Mouse (Mus musculus): ENCODE measurements around the gene Ubqln4. TPM values are rescaled to one million over a fixed set of nuclear protein-coding genes. Genes with fewer than 3 reads are reported as not detected.

The Ubqln4 gene
- polyA plus RNA-seq, 1 experiment: 94.4 TPM

DNA sequence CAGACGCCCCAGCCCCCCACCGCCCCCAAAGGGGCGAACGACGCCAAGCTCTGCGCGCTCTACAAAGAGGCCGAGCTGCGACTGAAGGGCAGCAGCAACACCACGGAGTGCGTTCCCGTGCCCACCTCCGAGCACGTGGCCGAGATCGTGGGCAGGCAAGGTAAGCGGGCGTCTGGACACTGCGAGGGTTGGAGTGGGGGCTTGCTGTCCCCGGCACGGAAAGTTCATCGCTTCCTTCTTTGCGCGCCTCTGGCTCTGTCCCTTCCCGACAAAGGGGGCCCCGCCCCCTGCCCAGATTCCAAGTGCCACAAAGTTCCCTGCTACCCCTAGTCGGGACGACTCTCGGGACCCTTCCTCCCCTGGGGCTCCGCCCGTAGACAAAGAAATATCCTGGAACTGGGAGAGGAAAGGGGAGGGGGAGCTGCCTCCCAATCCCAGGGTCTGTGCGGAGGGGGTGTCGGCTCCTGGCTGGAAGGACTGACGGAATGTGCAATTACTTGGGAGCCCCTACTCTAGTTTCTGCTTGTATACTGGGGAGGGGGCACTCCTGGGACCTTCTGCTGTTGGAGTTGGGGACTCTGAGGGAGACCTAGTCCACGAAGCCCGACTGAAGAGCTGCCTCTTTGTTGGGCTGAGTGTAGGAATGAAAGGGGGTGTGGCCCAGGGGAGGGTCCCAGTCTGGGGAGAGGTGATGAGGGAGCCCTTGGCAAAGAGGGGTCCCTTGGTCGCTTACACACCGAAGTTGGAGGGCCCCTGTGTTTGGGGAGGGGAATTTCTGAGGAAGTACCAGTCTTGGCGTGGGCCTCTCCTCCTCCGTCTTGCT lies 20.7 kb upstream of the Ubqln4 start:
- no peak for TF ChIP-seq GATA1 (IDR thresholded peaks at IDR 0.05; ENCODE audit: low read length)

DNA sequence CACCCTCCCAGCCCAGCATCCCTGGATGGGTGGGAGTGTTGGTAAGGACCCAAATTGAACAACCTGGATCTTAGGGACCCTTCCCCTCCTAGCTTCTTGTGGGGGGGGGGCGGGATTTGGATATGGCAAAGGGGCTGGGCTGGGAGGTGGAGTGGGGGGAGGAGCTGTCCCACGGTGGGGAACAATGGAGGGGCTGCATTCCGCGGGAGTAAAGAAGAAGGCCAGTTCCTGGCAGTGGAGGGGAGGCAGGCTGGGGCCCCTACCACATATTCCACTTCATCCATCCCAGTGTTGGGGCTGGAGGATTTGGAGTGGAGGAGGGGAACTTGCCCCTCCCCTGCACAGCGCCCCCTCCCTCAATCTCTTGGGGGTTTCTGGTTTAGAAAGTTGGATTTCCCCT lies 19.9 kb upstream of the Ubqln4 start:
- TF ChIP-seq GATA1 (IDR thresholded peaks at IDR 0.05; ENCODE audit: low read length): no peak

DNA sequence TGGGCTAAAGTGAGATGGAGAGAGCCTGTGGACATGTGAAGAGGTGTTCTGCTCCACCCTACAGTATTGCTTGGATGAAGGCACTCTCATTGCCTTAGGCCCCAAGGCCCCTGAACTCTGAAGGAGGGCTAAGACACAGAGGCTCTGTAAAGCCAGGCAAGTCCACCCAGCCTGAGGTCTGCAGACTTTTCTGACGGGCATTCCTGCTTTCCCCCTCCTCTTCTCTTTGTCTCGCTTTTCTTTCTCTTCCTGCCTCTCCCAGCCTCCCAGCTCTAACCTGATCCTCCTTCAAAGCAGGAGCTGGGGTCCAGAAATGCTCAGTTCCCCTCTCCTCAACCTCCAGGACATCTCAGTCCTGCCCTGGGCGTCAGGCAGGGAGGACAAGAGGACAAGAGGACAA lies 18.6 kb upstream of the Ubqln4 start:
- TF ChIP-seq GATA1 (IDR thresholded peaks at IDR 0.05; ENCODE audit: low read length): no peak

DNA sequence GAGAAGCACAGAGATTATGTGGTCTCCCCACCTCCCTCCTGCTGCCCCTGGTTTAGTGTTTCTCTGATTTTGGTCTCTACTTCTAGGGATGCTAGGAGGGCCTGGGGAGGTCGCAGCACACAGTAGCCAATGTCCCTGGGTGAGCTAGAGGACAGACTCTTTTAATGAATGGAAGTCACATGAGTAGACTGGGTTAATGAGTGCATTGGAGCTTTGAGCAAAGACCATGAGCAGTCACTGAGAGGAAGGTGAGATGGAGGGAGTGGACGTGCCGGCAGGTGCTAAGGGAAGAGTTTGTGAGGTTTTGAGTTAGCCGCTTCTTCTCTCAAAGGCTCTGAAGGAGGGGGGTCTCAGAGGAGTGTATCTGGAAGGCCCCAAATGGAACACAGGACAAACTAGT lies 18.0 kb upstream of the Ubqln4 start:
- no peak for TF ChIP-seq GATA1 (IDR thresholded peaks at IDR 0.05; ENCODE audit: low read length)

DNA sequence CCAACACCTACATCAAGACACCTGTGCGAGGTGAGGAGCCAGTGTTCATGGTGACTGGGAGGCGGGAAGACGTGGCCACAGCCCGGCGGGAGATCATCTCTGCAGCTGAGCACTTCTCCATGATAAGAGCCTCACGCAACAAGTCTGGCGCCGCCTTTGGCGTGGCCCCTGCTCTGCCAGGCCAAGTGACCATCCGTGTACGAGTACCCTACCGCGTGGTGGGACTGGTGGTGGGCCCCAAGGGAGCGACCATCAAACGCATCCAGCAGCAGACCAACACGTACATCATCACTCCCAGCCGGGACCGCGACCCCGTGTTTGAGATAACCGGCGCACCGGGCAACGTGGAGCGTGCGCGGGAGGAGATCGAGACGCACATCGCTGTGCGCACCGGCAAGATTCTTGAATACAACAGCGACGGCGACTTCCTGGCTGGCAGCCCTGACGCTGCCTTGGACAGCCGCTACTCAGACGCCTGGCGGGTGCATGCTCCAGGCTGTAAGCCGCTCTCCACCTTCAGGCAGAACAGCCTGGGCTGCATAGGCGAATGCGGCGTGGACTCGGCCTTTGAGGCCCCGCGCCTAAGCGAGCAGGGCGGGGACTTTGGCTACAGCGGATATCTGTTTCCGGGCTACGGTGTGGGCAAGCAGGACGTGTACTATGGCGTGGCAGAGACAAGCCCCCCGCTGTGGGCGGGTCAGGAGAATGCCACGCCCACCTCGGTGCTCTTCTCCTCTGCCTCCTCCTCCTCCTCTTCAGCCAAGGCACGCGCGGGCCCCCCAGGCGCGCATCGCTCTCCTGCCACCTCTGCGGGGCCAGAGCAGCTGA lies 17.2 kb upstream of the Ubqln4 start:
- no peak for TF ChIP-seq GATA1 (IDR thresholded peaks at IDR 0.05; ENCODE audit: low read length)

DNA sequence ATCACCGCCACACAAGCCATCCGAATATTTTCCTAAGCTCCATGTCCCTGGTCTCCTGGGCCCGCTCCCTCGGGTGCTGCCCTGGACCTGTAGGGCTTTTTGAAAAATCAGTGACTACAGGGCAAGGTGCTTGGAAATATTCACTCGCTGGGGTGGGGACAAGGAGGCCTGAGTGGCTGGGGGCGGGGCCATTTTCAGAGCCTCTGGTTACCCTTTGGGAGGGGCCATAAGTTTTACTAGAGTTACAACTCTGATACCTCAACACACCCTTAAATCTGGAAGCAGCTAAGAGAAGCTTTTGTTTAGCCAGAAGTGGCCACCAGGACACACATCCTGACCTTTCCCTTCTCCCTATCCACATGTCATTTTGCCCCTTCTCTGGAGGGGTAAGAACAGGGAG lies 16.4 kb upstream of the Ubqln4 start:
- no peak for TF ChIP-seq GATA1 (IDR thresholded peaks at IDR 0.05; ENCODE audit: low read length)

DNA sequence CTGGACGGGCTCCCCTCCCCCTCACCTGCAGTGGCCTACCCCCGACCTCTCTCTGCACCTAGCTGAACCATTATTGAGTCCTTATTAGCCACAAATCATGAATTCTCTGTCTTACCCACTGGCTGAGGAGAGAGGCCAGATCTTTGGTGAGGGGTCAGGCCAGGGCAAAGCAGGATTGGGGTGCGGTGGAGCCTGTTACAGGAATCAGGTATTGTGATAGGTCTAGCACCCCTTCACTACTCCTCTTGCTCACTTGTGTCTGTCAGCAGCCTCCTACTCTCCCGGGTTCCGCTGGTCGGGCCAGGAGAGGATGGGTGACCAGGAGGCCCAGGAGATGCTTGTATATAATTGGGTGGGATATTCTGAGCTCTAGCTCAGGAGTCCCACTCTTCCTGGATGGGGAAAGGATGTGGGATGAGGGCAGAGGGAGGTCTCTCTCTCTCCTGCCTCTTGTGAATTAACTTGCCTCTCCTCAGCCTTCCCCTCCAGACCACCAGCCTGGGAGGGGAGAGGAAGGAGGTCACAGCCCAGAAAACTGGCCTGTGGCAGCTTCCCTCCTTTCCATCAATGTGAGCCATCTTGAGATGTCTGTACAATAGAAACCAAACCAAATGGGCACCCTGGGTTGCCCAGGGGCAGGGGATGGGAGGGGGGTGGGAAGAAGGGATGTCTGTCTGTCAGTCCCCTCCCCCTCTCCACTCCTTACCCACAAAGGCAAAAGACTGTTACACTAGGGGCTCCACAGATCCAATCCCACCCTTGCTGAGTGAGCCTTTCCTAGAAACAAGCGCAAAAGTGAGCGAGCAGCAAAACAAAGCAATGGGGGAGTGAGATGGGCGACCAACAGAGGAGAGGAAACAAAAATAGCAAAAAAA lies 15.1 kb upstream of the Ubqln4 start:
- no peak for TF ChIP-seq GATA1 (IDR thresholded peaks at IDR 0.05; ENCODE audit: low read length)

DNA sequence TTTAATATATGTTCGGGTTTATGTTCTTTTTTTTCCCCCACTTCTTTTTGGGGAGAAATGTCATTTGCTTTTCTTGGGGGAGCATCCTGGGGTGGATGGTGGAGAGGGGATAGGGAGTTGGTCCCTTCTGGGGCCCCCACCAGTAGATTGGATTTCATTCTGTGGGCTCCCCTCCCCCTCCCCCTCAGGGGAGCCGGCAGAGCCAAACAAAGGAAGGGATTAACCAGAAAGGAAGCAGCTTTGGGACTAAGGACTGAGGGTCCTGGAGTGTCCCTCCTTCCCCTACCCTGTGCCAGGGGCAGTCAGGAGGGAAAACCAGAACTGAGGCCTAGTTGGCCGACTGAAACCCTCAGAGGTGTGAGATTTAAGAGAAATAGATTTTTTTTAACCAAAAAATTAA lies 14.2 kb upstream of the Ubqln4 start:
- no peak for TF ChIP-seq GATA1 (IDR thresholded peaks at IDR 0.05; ENCODE audit: low read length)

DNA sequence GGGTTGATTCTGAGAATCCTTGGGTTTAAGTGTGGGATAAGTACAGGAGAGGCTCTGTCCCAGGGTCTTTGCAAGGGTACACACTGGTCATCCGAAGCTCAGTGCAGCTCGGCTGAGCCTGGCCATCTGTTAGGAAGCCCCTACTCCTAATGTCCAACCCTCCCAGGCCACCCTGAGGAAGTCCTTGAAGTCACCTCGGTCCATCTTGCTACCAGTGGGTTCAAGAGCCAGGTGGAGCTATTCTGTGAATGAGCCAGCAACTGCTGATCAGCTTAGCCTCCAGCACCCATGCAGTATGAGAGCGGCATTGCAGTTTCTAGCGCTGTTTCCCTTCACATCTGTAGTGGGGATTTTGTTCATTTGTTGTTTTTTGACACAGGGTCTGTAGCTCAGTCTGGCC lies 13.5 kb upstream of the Ubqln4 start:
- TF ChIP-seq GATA1 (IDR thresholded peaks at IDR 0.05; ENCODE audit: low read length): no peak

DNA sequence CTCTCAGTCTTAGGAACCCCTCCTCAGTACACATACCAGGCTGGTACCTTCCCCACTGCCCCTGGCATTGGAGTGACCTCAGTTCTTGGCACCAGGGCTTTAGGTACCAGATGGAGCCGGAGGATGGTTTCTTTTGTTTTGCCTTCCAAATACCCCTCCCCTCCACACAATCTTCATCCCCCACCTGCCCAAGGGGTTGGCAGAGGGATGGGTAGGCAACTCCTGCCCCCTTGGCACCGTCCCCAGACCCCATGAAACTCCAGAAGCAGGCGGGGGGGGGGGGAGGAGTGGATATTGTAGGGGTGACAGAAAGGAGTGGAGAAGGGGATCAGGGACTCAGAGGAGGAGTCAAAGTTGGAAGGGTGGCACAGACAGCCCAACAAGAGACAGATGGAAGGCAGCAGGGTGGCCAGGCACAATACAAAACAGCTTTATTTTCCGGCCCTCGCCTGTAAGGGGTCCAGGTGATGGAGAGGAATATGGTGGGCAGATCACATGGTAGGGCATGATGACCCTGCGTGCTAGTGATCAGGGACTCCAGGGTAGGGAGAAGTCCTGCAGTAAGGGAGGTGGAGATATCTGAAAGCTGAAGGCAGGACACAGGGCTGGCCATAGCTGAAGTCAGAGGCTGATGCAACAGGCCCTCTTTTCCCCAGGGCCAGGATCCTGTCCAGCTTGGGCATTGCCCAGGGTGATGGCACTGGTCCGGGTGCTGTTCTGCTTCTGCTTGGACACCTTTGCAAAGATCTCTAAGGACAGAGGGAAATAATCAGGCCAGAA lies 11.7 kb upstream of the Ubqln4 start:
- TF ChIP-seq GATA1 (IDR thresholded peaks at IDR 0.05; ENCODE audit: low read length): no peak

DNA sequence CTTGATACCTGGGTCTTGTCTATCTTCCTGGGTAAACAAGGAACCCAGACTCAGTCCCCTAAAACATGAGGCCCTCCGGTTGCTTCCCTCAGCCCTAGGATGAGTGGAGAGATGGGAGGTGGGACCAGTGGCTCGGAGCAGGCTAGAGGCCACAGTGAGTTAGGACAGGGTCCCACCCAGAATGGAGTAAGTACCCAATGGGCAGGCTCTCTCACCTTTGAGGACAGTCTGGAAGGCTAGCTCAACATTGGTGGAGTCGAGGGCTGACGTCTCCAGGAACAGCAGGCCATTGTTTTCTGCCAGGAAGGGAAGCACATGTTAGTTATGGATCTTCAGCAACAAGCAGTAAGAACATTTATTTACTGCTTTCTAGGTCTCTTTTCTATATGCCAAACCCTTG lies 11.1 kb upstream of the Ubqln4 start:
- TF ChIP-seq GATA1 (IDR thresholded peaks at IDR 0.05; ENCODE audit: low read length): no peak

DNA sequence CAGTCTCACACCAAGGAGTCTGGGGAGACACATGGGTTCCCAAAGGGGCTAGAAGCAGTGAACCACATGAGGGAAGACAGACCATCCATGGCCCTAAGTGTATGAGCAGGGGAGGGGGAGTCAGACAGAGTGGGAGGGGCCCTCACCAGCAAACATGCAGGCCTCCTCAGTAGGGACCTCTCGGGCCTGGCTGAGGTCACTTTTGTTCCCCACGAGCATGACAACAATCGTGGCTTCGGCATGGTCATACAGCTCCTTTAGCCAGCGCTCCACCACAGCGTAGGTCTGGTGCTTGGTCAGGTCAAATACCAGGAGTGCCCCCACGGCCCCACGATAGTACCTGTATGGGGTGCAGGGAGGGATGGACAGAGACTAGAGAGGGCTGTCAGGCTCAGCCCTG lies 10.4 kb upstream of the Ubqln4 start:
- no peak for TF ChIP-seq GATA1 (IDR thresholded peaks at IDR 0.05; ENCODE audit: low read length)

DNA sequence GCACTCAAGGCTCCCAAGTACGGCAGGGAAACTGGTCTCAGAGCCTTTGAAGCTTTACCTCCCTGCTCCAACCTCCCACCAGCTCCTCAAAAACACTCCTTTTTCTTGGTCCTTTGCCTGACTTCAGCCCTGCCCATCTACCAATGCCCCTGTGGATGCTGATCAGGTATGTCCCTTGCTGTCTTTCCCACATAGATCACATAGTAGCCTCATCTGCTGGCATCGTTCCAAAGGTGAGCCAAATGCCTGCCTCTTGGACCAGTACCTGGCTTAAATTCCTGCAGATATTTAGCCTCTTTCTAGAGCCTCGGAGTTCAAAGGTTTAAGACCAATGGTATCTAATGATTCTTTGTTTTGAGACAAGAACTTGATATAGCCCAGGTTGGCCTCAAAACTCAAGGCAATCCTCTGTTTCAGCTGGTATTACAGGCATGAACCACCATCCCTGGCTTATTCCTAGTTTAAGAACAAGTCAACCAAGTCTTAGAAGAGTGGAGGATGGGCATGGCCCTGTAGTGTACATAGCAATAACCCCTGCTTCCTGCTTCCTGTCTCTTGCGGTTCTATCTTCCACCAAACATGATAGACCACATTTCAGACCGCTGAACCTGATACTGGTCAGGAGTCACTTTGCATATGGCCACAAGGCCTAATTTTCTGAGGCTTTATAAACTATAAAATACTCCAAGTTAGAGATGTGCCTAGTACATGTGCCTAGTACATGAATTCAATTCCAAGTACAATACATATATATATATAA lies 9.7 kb upstream of the Ubqln4 start:
- TF ChIP-seq GATA1 (IDR thresholded peaks at IDR 0.05; ENCODE audit: low read length): peak; percentile 46

DNA sequence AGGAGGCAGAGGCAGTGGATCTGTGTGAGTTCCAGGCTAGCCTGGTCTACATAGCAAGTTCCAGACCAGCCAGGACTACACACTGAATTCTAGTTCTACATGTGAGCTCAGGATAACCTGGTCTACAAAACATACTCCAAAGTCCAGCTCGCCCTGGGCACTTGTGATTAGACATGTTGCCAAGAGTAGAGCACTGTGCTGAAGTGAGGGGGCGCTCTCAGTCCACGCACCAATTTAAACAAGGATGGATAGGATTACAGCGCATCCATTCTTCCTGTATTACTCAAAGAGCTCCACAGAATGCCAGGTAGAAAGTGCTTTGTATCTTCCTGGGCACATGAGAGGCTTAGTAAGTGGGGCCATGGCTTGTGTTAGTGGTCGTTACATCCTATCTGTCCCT lies 9.0 kb upstream of the Ubqln4 start:
- no peak for TF ChIP-seq GATA1 (IDR thresholded peaks at IDR 0.05; ENCODE audit: low read length)
